Mouse (Mus musculus): ENCODE measurements around the gene Smn1. TPM values are rescaled to one million over a fixed set of nuclear protein-coding genes. Genes with fewer than 3 reads are reported as not detected.

Smn1 gene
- polyA plus RNA-seq, 2 experiments: 22.8 to 26.2 TPM

Other genes with a start within 250 kb of the Smn1 start
- gene Cartpt, start 223.8 kb upstream of the Smn1 start, polyA plus RNA-seq (2012; rRNA removed): not detected in 2 replicates
- gene Cartpt, start 223.8 kb upstream of the Smn1 start, polyA plus RNA-seq (2014; fragmentation: Nextera tagmentation; extraction: Ambion mirVana): not detected in 2 replicates
- gene Mccc2, start 109.2 kb upstream of the Smn1 start, polyA plus RNA-seq (2012; rRNA removed): 5.4 and 6.9 TPM in 2 replicates
- 14.7 and 17.6 TPM in 2 replicates for gene Mccc2, start 109.2 kb upstream of the Smn1 start, polyA plus RNA-seq (2014; fragmentation: Nextera tagmentation; extraction: Ambion mirVana)
- gene Bdp1, start 20.8 kb upstream of the Smn1 start, polyA plus RNA-seq (2012; rRNA removed): 3.4 and 5.4 TPM in 2 replicates
- 7.8 and 8.7 TPM in 2 replicates for gene Bdp1, start 20.8 kb upstream of the Smn1 start, polyA plus RNA-seq (2014; fragmentation: Nextera tagmentation; extraction: Ambion mirVana)
- gene Serf1, start 16.8 kb upstream of the Smn1 start, polyA plus RNA-seq (2012; rRNA removed): 4.3 and 8.9 TPM in 2 replicates
- gene Serf1, start 16.8 kb upstream of the Smn1 start, polyA plus RNA-seq (2014; fragmentation: Nextera tagmentation; extraction: Ambion mirVana): 20.2 and 21.7 TPM in 2 replicates
- gene Naip2, start 77.2 kb downstream of the Smn1 start, polyA plus RNA-seq (2012; rRNA removed): 1.2 and 1.9 TPM in 2 replicates
- gene Naip2, start 77.2 kb downstream of the Smn1 start, polyA plus RNA-seq (2014; fragmentation: Nextera tagmentation; extraction: Ambion mirVana): 2.0 and 2.6 TPM in 2 replicates
- 0.69 and 0.95 TPM in 2 replicates for gene Naip5, start 121.5 kb downstream of the Smn1 start, polyA plus RNA-seq (2012; rRNA removed)
- 0.34 and 0.48 TPM in 2 replicates for gene Naip5, start 121.5 kb downstream of the Smn1 start, polyA plus RNA-seq (2014; fragmentation: Nextera tagmentation; extraction: Ambion mirVana)
- 0.76 and 0.77 TPM in 2 replicates for gene Naip6, start 192.8 kb downstream of the Smn1 start, polyA plus RNA-seq (2012; rRNA removed)
- gene Naip6, start 192.8 kb downstream of the Smn1 start, polyA plus RNA-seq (2014; fragmentation: Nextera tagmentation; extraction: Ambion mirVana): 0.28 and 0.44 TPM in 2 replicates